Mouse (Mus musculus): ENCODE measurements around the gene Slc30a7.

GRCm38 (mm10) chr3:116024236-116024635, 17.0 kb upstream of the Slc30a7 start:
- TF ChIP-seq TAL1 (IDR thresholded peaks at IDR 0.05; ENCODE audit: low read length) (no peak), GATA1 (IDR thresholded peaks at IDR 0.05; ENCODE audit: low read length) (no peak)

Measured in erythroblast, embryonic 14.5 days (primary cell).